Mouse (Mus musculus) urinary bladder, postnatal 36 days (tissue): ENCODE data around the gene Bad.

Source experiments
- DNase-seq, 2 experiments: peaks; one replicate each; pipeline ENCODE4 v3.0.0; 2022; ENCODE audit warnings: low spot score in 2 of 2, mixed read lengths in 1 of 2

Gene Bad

GRCm38 (mm10) chr19:6934195-6934977 is 7.3 kb upstream of the Bad start, which contains the start of gene Kcnk4:
Gene Kcnk4, minus strand, starts transcription at chr19:6934515.
- DNase-seq = no peak

GRCm38 (mm10) chr19:6936299-6936698 is 5.4 kb upstream of the Bad start:
- no peak for DNase-seq

- DNase-seq = no peak
Observed at GRCm38 (mm10) chr19:6937541-6938465, 3.9 kb upstream of the Bad start.

GRCm38 (mm10) chr19:6939106-6940002 is 2.3 kb upstream of the Bad start:
- no peak for DNase-seq

- no peak for DNase-seq
Observed at GRCm38 (mm10) chr19:6940396-6941351, 987 bp upstream of the Bad start.

- peak; percentile 92 to 97 for DNase-seq
Observed at GRCm38 (mm10) chr19:6942249-6942691, 609 bp downstream of the Bad start, which contains the start of gene Gpr137. Gene Gpr137, minus strand, starts transcription at chr19:6942480.

GRCm38 (mm10) chr19:6942764-6943163 is 1.1 kb downstream of the Bad start:
- DNase-seq = no peak

GRCm38 (mm10) chr19:6943709-6944108 is 2.0 kb downstream of the Bad start:
- DNase-seq = no peak

- DNase-seq = no peak
Observed at GRCm38 (mm10) chr19:6947742-6948141, 6.1 kb downstream of the Bad start.

GRCm38 (mm10) chr19:6948186-6948585 is 6.5 kb downstream of the Bad start:
- DNase-seq = no peak

GRCm38 (mm10) chr19:6949532-6949931 is 7.9 kb downstream of the Bad start:
- no peak for DNase-seq

- DNase-seq = no peak
Observed at GRCm38 (mm10) chr19:6949951-6950350, 8.3 kb downstream of the Bad start.

GRCm38 (mm10) chr19:6950613-6951153 is 9.0 kb downstream of the Bad start:
- DNase-seq = peak in 1 of 2 experiments; percentile 48

- peak; percentile 93 to 97 for DNase-seq
Observed at GRCm38 (mm10) chr19:6951381-6951968, 9.8 kb downstream of the Bad start.

GRCm38 (mm10) chr19:6951994-6952711 is 10.5 kb downstream of the Bad start:
- peak; percentile 75 to 87 for DNase-seq

- DNase-seq = peak; percentile 61 to 76
Observed at GRCm38 (mm10) chr19:6952712-6953037, 11.0 kb downstream of the Bad start.

GRCm38 (mm10) chr19:6954046-6954445 is 12.4 kb downstream of the Bad start:
- DNase-seq = peak in 1 of 2 experiments; percentile 57

- DNase-seq = no peak
Observed at GRCm38 (mm10) chr19:6955424-6955823, 13.8 kb downstream of the Bad start.

GRCm38 (mm10) chr19:6956461-6956860 is 14.8 kb downstream of the Bad start:
- no peak for DNase-seq
